Mouse (Mus musculus) liver, postnatal 0 days (tissue): ENCODE results near the gene Bhlha9.

Experiments
- CTCF ChIP-seq: sonication (generic); IDR thresholded peaks from 2 replicates; pipeline ENCODE4 v1.5.1; 2016; ENCODE audit warnings: antibody characterized with exemption, low read depth
- EP300 ChIP-seq: IDR thresholded peaks from 2 replicates; pipeline ENCODE4 v1.6.1; 2016; ENCODE audit warnings: antibody characterized with exemption, low read depth, mild to moderate bottlenecking

GRCm38 (mm10) chr11:76624881-76625280, 47.4 kb upstream of the Bhlha9 start:
- TF ChIP-seq CTCF = no peak
- no peak for TF ChIP-seq EP300
